Mouse (Mus musculus): ENCODE data around the gene Rnf149.

DNA sequence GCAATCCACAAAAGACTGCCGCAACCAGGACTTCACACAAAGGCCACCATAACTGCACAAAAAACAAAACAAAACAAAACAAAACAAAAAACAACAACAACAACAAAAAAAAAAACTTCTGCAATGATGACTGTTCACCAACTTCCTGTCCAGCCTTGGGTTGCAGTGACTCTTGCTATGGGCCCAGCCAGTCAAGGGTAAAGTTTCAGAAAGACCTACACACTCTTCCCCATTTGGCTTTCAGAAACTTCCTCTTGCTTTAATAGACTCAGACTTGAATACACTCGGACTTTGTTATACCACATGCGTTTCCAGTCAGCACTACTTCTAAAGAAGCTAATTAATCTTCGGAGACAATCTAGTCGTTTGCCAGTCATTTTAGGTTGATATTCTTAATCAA is 13.0 kb upstream of the Rnf149 start:
- no peak for TF ChIP-seq CTCF (IDR thresholded peaks at IDR 0.05; ENCODE audit: low read depth)
- no peak for TF ChIP-seq EP300 (optimal IDR thresholded peaks at IDR 0.05)
